Mouse (Mus musculus) neural tube, embryonic 12.5 days (tissue): ENCODE measurements around the gene Vmn1r127. TPM values are rescaled to one million over a fixed set of nuclear protein-coding genes. Genes with fewer than 3 reads are reported as not detected.
"Not testable (repeated sequence)": the region's sequence is repeated elsewhere in the genome, so short reads cannot be mapped to it uniquely, and the experiment has no call there.

Experiments used
- ATAC-seq: fragments of 200-750 bp; cut with Nextera tagmentation; 2 replicates; pipeline ENCODE4 v1.8.0; 2017; ENCODE audit warnings: low read depth, mild to moderate bottlenecking, moderate TSS enrichment, moderate library complexity; ENCODE audit not compliant: low FRiP score
- H3K27ac ChIP-seq: fragments of 300-500 bp; sonication (generic); 2 replicates; pipeline ENCODE4 v1.5.1; 2016
- H3K27me3 ChIP-seq: fragments of 300-500 bp; sonication (generic); replicated peaks from 2 replicates; pipeline ENCODE4 v1.6.1; 2016; ENCODE audit warnings: mild to moderate bottlenecking
- H3K36me3 ChIP-seq: fragments of 300-500 bp; sonication (generic); 2 replicates; pipeline ENCODE4 v1.6.1; 2016; ENCODE audit warnings: mild to moderate bottlenecking
- H3K4me1 ChIP-seq: fragments of 300-500 bp; sonication (generic); 2 replicates; pipeline ENCODE4 v1.6.1; 2016
- H3K4me2 ChIP-seq: fragments of 300-500 bp; sonication (generic); replicated peaks from 2 replicates; pipeline ENCODE4 v1.6.1; 2016; ENCODE audit warnings: mild to moderate bottlenecking
- H3K4me3 ChIP-seq: fragments of 300-500 bp; sonication (generic); 2 replicates; pipeline ENCODE4 v1.5.1; 2016
- H3K9ac ChIP-seq: fragments of 300-500 bp; sonication (generic); 2 replicates; pipeline ENCODE4 v1.6.1; 2016; ENCODE audit warnings: mild to moderate bottlenecking
- H3K9me3 ChIP-seq: fragments of 300-500 bp; sonication (generic); 2 replicates; pipeline ENCODE4 v1.6.1; 2016; ENCODE audit warnings: mild to moderate bottlenecking
- WGBS: fragments of 180-500 bp; shearing (Covaris S2); methylation state at CpG from one replicate; pipeline ENCODE4 v1.1.7; 2016; 5-methylcytosine and 5-hydroxymethylcytosine counted together
- polyA plus RNA-seq: library from polyadenylated mRNA; unstranded; fragments of >200 nt; fragmentation: Nextera tagmentation; extraction: Ambion mirVana; gene quantifications from 2 replicates; pipeline ENCODE4 v1.2.1, GENCODE M21; 2016

The Vmn1r127 gene
- not detected in 2 replicates for polyA plus RNA-seq

GRCm38 (mm10) chr7:21319761-21320160, at the start of gene Vmn1r127:
TSS of gene Vmn1r127 (minus strand) at chr7:21319861.
- H3K27me3 ChIP-seq, H3K4me1 ChIP-seq, ATAC-seq, H3K4me3 ChIP-seq, H3K9ac ChIP-seq, H3K36me3 ChIP-seq, H3K27ac ChIP-seq, H3K9me3 ChIP-seq, H3K4me2 ChIP-seq: not testable (repeated sequence)
- no CpG with 5 or more reads among the region's 3 CpGs for WGBS

GRCm38 (mm10) chr7:21361191-21361590, 41.5 kb upstream of the Vmn1r127 start, which contains the start of gene Vmn1r129:
TSS of gene Vmn1r129 (minus strand) at chr7:21361291.
- H3K27ac ChIP-seq, ATAC-seq, H3K4me2 ChIP-seq, H3K9ac ChIP-seq, H3K36me3 ChIP-seq, H3K4me1 ChIP-seq, H3K4me3 ChIP-seq, H3K9me3 ChIP-seq, H3K27me3 ChIP-seq: not testable (repeated sequence)
- no CpG with 5 or more reads among the region's 1 CpGs for WGBS

GRCm38 (mm10) chr7:21349073-21349472, 29.4 kb upstream of the Vmn1r127 start, which contains the start of gene Vmn1r128:
TSS of gene Vmn1r128 (plus strand) at chr7:21349373.
- not testable (repeated sequence) for H3K4me3 ChIP-seq

GRCm38 (mm10) chr7:21301367-21301766, 18.3 kb downstream of the Vmn1r127 start, which contains the start of gene Vmn1r126:
TSS of gene Vmn1r126 (minus strand) at chr7:21301467.
- H3K4me2 ChIP-seq, H3K4me1 ChIP-seq, H3K9me3 ChIP-seq, H3K27me3 ChIP-seq, H3K9ac ChIP-seq, H3K36me3 ChIP-seq, ATAC-seq, H3K4me3 ChIP-seq, H3K27ac ChIP-seq: not testable (repeated sequence)
- WGBS, result no CpG with 5 or more reads among the region's 5 CpGs

More at GRCm38 (mm10) chr7:21349073-21349472, 29.4 kb upstream of the Vmn1r127 start, which contains the start of gene Vmn1r128:
- not testable (repeated sequence) for H3K27me3 ChIP-seq, H3K9me3 ChIP-seq, H3K9ac ChIP-seq, ATAC-seq, H3K27ac ChIP-seq, H3K4me1 ChIP-seq, H3K36me3 ChIP-seq, H3K4me2 ChIP-seq
- 81% methylated on average over 1 of the region's 1 CpGs for WGBS

GRCm38 (mm10) chr7:21271879-21272278, 47.8 kb downstream of the Vmn1r127 start, which contains the start of gene Vmn1r125:
TSS of gene Vmn1r125 (plus strand) at chr7:21272179.
- not testable (repeated sequence) for ATAC-seq, H3K4me2 ChIP-seq
- WGBS, result 74% methylated on average over 3 of the region's 3 CpGs

More at GRCm38 (mm10) chr7:21271879-21272278, 47.8 kb downstream of the Vmn1r127 start, which contains the start of gene Vmn1r125:
- not testable (repeated sequence) for H3K27ac ChIP-seq, H3K9me3 ChIP-seq, H3K36me3 ChIP-seq, H3K4me3 ChIP-seq, H3K27me3 ChIP-seq, H3K4me1 ChIP-seq, H3K9ac ChIP-seq

Other genes starting within 250 kb of the Vmn1r127 start
- gene Vmn1r121, start 221.3 kb downstream of the Vmn1r127 start, polyA plus RNA-seq, result not detected in 2 replicates
- not detected in 2 replicates for gene Vmn1r122, start 185.7 kb downstream of the Vmn1r127 start, polyA plus RNA-seq
- gene Vmn1r123, start 157.7 kb downstream of the Vmn1r127 start, polyA plus RNA-seq, result not detected in 2 replicates
- not detected in 2 replicates for gene Gm5157, start 129.4 kb downstream of the Vmn1r127 start, polyA plus RNA-seq
- gene Vmn1r124, start 59.2 kb downstream of the Vmn1r127 start, polyA plus RNA-seq, result not detected in 2 replicates
- gene Vmn1r125, start 47.7 kb downstream of the Vmn1r127 start, polyA plus RNA-seq, result not detected in 2 replicates
- not detected in 2 replicates for gene Vmn1r126, start 18.4 kb downstream of the Vmn1r127 start, polyA plus RNA-seq
- not detected in 2 replicates for gene Vmn1r128, start 29.5 kb upstream of the Vmn1r127 start, polyA plus RNA-seq
- not detected in 2 replicates for gene Vmn1r129, start 41.4 kb upstream of the Vmn1r127 start, polyA plus RNA-seq
- not detected in 2 replicates for gene Gm6882, start 112.9 kb upstream of the Vmn1r127 start, polyA plus RNA-seq
- not detected in 2 replicates for gene Vmn1r130, start 191.9 kb upstream of the Vmn1r127 start, polyA plus RNA-seq
- not detected in 2 replicates for gene Vmn1r131, start 226.2 kb upstream of the Vmn1r127 start, polyA plus RNA-seq